Mouse (Mus musculus) B cell, adult 67 days (primary cell): ENCODE data around the gene Hspb8. TPM values are rescaled to one million over a fixed set of nuclear protein-coding genes. Genes with fewer than 3 reads are reported as not detected.

Experiments used
- total RNA-seq, 2 experiments: library from RNA; stranded (reverse); gene quantifications; 4 replicates each; pipeline ENCODE4 v1.2.4; 2023

Hspb8 gene
- total RNA-seq = not detected

GRCm38 (mm10) chr5:116422699-116423201 lies at the start of gene Hspb8:
Gene Hspb8, minus strand, starts transcription at chr5:116422864.

Other genes with a start within 250 kb of the Hspb8 start
- not detected for gene Ccdc60, start 133.9 kb downstream of the Hspb8 start, total RNA-seq
- gene Srrm4, start 169.0 kb upstream of the Hspb8 start, total RNA-seq = not detected